Mouse (Mus musculus) gastrocnemius, postnatal 25 days (tissue): Measurements from ENCODE around the gene Igsf21. TPM values are rescaled to one million over a fixed set of nuclear protein-coding genes. Genes with fewer than 3 reads are reported as not detected.

ENCODE experiments used
- DNase-seq: peaks from one replicate; pipeline ENCODE4 v3.0.0; 2022
- long read RNA-seq, 2 experiments: library from polyadenylated mRNA; stranded (forward); transcript quantifications; one replicate each; pipeline ENCODE4 v2.0.0; 2021
- total RNA-seq, 2 experiments: library from RNA; stranded (reverse); gene quantifications; 1 replicate in 1 of 2; 2 replicates in 1 of 2; pipeline ENCODE4 v1.2.3; 2021

Igsf21 gene
- total RNA-seq: under 1 TPM in 1 of 2 experiments, not detected in 1; 0.13 TPM
- long read RNA-seq, experiment 1: 0 reads
- long read RNA-seq, experiment 2, partial matches to known transcripts: 0 of 1 reads
- long read RNA-seq, experiment 2, other reads (novel, unspliced or antisense): 1 of 1 reads

DNA sequence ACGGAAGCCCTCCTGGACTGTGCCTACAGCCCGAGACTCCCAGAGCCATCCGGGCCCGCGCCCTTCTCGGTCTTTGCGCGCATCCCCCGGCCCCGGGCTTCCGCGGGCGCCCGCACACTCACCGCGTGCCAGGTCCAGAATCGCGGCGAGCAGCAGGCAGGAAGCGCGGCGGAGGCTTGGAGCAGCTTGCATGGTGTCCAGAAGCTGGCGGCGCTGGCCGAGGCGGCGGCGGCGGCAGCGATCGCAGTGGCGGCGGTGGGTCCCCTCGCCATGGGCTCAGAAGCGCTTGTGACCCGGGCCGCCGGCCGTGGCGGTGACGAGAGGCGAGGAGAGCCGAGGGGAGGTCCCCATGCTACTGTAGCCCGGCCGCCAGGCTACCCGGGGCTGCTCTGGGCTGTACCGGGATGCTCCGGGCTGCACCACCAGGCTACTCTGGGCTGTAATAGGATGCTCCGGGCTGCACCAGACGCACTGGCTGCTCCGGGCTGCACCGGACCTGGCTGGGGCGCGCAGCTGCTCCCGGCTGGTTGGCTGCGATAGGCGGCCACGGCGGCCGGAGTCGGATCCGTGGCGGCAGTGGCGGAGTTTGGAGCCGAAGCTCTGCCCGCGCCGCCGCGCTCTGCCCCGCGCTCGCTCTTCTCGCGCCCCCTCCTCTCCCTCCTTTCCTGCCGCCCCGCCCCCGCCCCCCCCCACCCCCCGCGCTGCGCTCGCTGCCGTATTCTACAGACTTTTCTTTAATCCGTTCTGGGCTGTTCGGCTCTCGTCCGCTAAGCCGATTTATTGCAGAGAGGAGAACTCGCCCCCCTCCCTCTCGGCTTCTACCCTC, at the start of gene Igsf21:
Gene Igsf21 (minus strand): TSS at position 605 of the 826 bp plus-strand sequence.
- DNase-seq: no peak

DNA sequence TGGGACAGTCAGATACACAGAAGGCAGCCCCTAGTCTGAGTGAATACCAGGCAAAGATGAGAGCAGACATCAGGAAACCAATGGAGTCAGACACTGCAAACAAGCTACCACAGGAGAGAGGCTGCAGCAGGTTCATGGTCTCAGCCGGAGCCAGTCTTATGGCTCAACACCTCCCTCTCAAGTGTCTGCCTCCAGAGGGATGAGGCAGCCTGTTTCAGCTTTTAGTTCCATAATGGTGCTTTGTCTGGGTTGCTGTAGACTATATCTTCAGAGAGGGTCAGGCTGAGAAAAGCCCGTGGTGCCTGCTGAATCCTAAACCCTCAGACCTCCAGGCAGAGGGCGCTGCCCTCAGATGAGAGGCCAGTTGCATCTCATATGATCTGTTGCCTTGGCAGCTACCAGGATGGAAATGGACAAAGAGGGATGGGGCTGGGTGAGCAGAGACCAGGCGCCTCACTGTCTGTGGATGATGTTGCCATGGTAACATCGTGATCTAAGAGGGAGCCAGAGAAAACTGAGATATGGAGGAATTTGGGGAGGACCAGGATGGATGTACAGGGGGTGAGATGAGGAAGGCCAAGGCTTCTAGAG, 39.2 kb upstream of the Igsf21 start:
- DNase-seq: no peak

DNA sequence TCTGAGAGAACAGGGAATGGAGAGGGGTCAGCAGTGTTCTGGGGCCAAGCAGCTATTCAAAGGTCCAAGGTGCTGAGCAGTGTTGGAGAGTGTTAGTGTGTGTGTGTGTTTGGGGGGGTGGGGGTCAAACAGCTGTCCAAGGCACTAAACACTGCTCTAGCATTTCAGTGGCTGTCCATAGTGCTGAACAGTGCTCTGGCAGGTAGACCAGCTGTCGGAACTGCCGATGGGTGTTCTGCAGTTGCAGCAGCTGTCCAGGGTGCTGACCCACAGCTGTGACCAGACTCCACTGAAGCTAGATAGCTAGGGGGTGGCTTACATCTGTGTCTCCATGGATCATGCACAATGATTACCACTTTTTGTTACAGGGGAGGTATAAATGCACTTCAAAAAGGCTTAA, 36.8 kb upstream of the Igsf21 start:
- DNase-seq: no peak

DNA sequence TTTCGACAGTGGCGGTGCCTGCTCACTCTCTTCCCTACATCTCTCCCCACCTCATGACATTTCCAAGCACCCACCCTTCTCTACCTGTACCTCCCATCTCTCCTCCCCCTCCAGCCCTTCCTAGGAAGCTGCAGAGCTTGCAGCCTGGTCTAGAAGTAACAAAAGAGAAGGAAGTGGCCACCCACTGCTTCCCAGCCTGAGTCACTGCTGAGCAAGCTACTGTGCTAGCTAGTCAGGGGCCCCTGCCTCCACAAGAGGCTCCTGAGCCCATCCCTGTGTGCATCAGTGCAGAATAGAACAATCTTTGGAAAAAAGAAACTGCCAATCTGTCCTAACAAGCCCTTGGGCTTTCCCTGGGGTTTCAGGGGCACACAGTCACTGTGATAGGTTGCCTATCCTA, 31.7 kb upstream of the Igsf21 start:
- no peak for DNase-seq

DNA sequence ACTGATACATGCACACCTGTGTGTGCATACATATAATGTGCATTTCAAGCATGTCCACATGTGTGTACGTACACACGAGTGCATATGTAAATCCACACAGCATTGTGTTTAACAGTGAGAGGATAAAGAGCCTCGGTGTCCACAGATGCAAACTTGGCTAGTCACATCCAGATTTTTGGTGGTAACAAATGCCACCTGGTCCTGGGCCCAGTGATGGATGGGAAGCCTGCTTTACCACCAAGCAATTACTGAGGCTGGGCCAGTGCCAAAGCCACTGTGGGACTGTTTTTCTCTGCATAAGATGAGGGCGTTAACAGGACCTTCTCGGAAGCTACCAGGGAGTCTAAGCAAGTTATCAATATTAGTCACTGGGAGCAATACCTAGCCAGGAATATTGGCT, 25.3 kb upstream of the Igsf21 start:
- DNase-seq: no peak

DNA sequence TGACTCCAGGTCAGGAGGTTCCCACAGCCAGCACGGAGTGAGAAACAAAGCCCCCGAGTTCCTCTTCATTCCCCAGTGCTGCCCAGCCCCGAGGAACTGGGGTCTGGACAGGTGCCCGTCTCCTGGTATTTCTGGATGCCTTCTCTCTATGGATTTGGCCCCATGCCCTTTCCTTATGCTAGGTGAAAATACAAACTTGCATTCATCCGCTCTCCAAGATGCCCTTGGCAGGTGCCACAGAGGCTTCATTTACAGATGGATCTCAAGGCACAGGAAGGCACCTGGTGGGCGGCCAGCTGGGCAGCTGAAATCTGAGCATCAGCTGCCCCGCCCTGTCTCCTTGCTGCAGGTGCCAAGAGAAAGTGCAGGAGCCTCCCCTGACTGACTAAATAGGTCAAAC, 23.9 kb upstream of the Igsf21 start:
- DNase-seq: no peak

DNA sequence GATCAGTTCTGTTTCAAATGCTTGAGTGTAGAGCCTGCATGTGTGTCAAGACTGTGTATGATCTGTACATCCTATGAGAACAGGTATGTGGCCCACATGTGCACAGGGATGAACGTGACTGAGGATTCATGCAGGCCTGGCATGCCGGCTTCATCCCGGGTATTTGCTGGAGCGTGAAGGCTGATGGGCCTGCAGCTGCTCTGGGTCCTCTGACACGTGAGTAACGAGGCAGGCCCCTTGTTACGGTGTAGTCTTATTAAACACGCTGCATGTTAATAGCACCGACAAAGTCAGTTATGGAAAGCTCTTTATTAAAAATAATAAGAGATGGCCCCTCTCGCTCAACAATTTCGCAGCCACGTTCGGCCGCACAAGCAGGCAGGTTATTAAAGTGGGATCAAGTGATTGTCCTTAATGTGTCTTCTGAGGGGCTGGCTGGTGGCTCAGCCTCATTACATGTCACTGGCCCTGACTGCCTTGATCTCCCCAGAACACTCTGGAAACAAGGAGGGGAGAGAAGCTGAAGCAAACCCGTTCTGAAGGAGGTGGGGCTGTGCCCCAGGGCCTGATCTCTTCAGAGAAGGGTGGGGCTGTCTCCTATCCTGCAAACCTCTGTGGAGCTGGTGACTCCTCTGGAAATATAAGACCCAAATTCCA, 22.7 kb upstream of the Igsf21 start:
- DNase-seq: no peak

DNA sequence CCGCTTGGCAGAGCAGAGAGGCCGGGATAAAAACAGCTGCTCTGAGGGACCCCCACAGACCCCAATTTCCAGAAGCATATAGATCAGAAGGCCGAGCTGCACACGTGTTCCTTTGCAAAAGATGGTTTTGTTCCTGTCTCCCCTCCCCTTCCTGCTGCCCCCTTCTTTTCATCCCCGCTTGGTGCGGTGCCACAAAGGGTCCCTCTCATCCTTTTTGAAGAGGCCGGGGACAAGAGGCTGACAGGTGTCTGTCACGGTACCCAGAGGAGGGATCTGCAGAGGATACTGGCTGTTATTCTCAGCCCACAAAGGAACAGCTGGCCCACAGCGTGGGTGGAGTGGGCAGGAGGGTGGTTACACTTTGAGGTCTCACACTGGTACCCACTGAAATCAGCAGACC, 21.3 kb upstream of the Igsf21 start:
- no peak for DNase-seq

DNA sequence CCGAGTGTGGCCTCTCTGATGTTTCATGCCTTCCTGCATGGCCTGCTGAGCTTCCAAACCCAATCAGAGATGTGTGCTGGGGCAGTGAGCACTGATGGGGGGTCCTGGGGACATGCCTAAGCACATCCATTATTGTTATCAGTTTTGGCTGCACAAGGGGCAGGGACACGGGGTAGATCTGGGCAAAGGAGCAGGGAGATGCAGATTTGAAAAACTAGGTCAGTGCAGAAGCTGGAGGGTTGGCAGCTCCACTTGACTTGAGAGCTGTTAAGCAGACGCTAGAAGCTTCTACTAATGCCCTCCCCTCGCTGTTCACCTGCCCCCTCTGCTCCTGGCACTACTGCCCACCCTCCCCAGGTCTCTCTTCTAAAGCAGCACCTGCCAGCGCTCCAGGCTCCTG, 20.5 kb upstream of the Igsf21 start:
- DNase-seq: no peak

DNA sequence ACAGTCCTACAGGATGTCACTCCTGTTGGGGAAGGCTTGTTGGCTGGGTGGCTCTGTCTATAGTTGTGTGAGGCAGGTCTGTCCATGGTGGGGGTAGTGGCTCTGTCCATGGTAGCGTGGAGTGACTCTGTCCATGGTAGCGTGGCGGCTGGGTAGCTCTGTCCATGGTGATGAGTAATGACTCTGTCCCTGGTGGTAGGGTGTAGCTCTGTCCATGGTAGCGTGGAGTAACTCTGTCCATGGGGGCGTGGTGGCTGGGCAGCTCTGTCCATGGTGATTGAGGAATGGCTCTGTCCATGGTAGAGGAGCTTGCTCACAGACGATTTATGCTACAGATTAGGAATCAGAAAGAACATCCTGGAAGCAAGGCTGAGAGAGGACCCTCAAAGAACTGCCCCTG, 12.4 kb upstream of the Igsf21 start:
- DNase-seq: no peak

DNA sequence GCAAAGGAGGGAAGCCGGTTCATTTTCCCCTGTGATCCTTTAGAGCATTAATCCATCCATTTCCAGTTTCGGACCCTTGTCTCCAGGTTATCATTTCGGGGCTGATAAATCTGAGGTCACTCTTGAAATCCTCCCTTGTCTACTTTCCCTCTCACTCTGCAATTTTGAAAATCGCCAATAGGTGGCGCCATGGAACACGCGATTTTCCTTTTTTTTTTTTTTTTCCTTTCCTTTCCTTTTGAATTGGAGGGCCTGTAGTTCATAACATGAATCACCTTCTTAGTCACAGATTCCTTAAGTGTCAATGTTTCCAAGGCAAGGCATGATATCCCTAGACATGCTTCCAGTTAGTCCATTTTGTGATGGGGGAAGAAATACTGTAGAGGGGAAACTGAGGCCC, 5.8 kb upstream of the Igsf21 start:
- DNase-seq: no peak

DNA sequence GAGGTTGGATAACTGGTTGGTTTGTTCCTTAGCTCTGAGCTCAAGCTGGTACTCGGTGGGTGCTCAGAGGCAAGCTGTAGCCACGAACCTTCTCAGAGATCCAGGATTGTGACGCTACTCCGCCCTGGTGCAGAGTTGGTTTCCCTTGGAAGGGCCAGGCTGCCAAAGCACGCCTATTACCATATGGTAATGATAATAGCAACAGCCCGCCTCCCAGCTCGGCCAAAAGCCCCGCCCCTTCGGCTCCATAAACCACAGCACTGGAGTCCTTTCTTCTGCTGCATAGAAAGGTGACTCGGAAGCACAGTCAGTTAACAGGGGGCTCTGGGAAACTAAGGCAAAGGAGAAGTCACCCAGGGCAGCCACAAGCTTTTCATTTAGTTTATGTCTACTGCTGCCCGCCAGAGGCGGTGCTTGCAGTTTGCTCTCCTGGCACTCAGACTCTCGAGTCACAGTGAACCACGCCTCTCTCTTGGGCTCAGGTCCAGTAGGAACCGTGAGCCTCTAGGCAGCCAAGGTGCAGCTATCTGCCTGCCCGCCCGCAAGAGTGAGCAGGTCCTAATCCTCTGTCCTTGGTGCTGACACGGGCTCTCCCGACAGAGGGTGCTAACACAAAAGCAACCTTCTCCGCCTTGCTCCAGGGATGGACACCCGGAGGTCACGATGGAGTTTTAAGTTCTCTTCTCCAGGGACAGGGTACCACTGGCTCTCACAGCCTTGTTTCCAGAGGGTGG, 2.6 kb upstream of the Igsf21 start:
- DNase-seq: no peak

DNA sequence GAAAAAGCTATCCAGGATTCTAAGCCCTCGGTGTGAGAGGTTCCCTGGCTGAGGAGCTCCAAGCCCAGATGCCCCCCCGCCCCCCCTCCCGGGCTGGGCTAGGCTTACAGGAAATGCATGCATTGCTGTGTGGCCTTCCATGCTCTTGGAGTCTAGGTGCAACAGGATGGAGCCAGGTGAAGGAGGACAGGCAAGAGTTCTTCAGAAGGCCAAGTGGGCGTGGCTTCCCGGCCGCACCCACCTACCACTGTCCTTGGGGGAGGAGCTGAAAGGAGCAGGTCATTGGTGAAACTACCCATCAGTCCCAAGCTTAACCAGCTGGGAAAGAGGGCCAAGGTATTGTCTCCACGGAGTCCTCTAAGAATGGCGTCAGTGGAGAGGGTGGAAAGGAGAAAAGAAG, 1.8 kb upstream of the Igsf21 start:
- no peak for DNase-seq

DNA sequence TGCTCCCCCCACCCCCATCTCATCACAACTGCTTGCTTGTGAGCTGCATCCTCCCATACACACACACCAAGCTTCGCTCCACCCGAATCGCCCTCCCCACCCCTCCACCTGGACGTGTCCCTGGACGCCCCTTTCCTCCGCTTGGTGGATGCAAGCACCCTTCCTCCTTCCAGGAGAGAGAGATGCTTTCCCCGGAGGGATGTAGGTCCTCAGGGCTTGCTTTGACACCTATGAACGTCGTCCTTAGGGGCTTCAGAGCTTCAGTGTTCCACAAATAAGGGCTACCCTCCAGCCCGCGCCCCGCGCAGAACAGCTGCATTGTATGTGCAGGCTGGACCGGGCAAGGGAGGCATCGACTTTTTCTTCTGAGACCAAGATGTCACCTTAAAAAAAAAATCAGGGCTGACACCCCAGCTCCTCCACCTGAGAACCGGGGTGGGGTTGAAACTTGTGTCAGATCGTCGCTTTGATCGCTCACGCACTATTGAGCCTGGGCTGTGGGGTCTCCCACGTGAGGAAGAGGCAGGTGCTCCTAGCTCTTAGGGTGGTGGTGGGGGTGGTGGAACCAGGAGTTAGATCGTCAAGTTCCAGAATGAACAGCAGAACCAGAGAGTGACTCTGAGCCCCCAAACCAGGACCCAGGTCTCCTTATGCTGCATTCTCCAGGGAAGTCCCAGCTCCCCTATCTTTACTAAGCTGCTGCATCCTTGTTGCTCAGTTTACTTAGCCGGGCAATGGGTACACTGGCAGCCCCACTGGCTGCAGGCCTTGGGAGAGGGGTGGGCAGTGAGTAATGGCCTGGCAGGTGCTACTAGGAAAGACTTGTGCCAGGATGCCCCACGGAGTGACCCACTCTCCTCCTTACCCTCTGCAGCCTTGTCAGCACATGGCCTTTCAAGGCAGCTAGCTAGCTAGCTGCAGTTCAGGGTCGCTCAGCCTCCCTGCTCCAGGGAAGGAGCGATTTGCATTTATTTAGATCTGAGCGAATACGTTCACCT, 721 bp upstream of the Igsf21 start:
- no peak for DNase-seq

DNA sequence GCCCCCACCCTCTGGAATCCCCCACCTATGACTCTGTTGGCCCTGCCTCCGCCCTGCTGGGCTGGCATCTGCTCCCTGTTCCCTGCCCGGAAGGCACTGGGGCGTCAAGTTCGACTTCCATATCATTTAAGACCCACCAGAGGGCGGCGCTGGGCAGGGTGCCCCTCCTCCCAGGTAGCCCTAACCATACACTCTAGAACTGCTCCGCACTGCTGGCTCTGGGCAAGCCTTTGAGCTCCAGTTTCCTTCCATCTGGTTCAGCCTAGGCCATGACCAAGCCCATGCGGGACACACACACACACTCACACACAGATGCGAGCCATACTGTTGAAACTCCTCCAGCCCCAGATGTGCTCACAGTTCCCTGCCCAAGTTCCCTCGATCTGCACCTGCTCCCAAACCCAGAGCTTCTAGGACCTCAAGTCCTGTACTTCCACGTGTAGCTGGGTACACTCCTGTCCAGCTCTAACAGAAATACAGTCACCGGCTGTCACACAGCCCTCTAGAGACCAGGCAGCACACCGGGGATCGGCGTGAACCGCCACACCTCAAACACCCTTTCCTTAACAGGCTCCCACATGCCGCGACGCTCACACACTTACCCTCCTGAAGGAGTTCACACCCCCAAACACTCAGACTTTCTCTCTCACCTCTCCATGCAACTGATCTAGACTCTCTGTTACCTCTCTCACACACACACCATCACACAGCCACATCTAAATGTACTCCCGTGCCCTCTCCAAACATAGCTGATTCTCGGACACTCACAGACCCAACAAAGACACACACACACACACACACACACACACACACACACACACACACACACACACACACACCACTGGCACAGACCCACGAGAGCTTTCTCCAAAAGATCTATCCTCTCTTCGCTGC, 1.1 kb downstream of the Igsf21 start:
- DNase-seq: no peak

DNA sequence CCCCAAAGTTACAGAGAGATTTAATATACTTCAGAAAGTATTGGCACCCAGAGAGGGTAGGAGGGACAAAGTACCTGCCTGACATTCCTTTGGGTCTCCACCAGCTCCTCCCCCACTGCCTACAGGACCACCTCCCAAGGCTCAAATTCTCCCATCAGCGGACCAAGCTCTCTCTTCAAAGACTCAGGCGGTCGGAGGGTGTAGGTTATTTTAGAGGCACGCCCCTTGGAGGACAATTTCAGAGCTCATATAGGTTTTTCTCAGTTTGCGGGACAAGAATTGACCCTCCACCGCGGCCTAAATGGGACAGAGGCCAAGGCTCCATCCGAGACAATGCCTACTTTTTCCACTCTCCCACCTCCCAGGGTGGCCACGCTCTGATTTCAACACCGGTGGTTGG, 1.7 kb downstream of the Igsf21 start:
- no peak for DNase-seq

DNA sequence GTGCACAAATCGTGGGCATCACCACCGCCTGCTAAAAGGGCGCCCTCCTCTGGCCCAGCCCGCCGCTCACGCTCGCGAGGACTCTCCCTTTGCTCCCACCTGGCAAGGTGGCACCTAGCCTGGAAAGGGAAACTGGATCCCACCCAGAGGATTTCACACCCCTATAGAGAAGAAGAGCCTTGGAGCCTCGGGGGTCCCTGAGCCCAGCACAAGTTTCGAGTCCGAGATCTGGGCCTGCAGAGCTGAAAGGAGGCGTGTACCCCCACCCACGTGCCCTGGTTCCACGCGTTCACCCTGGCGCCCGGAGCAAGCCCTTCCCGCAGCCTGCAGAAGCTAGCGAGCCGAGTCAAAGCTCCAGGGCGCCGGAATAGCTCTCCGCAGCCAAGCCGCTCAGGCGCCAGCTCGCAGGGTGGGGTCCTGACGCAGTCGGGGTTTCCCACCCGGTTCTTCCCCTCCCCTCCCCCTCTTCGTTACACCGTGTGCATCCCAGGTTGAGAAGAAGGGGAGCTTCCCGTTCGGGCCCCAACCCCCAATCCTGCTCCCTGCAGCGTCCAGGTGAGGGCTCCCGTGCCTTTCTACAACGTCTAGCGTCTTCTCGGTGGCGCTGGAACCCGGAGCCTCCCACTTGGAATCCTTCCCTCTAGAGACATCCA, 2.3 kb downstream of the Igsf21 start:
- DNase-seq: no peak

DNA sequence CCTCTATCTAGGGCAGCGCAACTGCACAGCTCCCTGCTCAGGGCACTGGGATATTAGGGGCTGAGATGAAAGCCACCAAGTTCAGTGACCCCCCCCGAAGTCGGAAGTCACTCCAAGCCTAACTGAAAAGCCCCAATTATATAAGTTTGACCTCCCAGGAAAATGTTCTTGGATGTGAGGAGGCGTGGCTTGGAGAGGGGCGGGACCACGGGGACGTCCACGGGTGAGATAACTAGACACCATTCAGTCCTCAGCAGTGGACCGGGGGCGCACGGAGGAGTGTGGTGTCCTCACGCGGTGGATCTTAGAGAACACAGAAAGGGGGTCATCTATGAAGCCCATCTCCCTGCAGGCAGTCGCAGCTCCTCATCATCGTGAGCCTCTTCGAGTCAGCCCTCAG, 3.4 kb downstream of the Igsf21 start:
- DNase-seq: no peak

DNA sequence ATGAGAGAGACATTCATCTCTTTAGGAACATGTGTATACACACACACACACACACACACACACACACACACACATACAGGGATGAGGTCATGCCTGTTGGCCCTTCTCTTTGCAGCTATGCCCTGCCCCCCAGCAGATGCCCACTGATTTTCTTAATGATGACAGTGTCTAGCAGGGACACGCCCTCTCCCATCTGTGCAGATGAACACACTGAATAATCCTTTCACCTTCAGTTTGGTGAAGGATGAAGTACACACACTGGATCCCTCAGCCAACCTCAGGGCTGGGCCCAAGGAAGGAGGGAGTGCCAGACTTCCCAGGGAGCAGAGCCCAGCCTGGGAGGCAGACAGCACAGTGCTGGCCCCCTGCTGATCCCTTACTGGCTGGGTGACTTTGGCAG, 4.3 kb downstream of the Igsf21 start:
- DNase-seq: no peak

DNA sequence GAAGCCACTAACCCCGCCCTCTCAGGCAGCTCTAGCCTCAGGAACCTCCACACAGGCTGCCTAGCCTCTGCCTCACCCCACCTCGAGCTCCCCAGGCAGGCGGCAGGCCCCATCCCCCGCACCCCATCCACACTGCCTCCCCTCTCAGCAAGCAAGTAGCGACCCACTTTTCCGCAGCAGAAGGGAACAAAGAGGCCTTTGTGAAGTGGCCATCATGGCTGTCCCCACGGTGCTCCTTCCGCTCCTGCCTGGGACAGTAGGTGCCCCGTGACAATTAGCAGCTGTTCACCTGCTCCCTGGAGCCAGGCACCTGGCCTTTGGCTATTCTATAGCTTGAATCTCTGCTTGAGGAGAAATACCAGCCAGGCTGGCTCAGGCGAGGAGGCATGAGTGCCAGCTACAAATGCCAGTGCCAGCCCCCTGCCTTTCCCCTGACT, 9.3 kb downstream of the Igsf21 start:
- no peak for DNase-seq
